Mouse (Mus musculus) hindbrain, embryonic 14.5 days (tissue): ENCODE measurements around the gene Pde8b. TPM values are rescaled to one million over a fixed set of nuclear protein-coding genes. Genes with fewer than 3 reads are reported as not detected.

ENCODE experiments used
- ATAC-seq: fragments of 200-750 bp; cut with Nextera tagmentation; 2 replicates; pipeline ENCODE4 v1.8.0; 2017; ENCODE audit warnings: moderate number of reproducible peaks, mild to moderate bottlenecking, moderate TSS enrichment, moderate library complexity; ENCODE audit not compliant: low FRiP score
- DNase-seq: peaks from one replicate; pipeline ENCODE4 v3.0.0-alpha.2; 2015; ENCODE audit warnings: low spot score
- H3K27ac ChIP-seq: fragments of 300-500 bp; sonication (generic); 2 replicates; pipeline ENCODE4 v1.5.1; 2014; ENCODE audit warnings: mild to moderate bottlenecking, moderate library complexity
- H3K27me3 ChIP-seq: fragments of 300-500 bp; sonication (generic); 2 replicates; pipeline ENCODE4 v1.6.1; 2014; ENCODE audit warnings: mild to moderate bottlenecking, low read length, mixed read lengths; ENCODE audit not compliant: control insufficient read depth, insufficient read depth
- H3K36me3 ChIP-seq: fragments of 300-500 bp; sonication (generic); replicated peaks from 2 replicates; pipeline ENCODE4 v1.6.1; 2014; ENCODE audit not compliant: control insufficient read depth, insufficient read depth
- H3K4me1 ChIP-seq: fragments of 300-500 bp; sonication (generic); replicated peaks from 2 replicates; pipeline ENCODE4 v1.6.1; 2014; ENCODE audit warnings: antibody characterized with exemption, low read length, mixed read lengths; ENCODE audit not compliant: control insufficient read depth, insufficient read depth
- H3K4me2 ChIP-seq: fragments of 300-500 bp; sonication (generic); replicated peaks from 2 replicates; pipeline ENCODE4 v1.6.1; 2014; ENCODE audit warnings: mild to moderate bottlenecking, moderate library complexity
- H3K4me3 ChIP-seq: fragments of 300-500 bp; sonication (generic); replicated peaks from 2 replicates; pipeline ENCODE4 v1.5.1; 2014; ENCODE audit warnings: mild to moderate bottlenecking, low read length
- H3K9ac ChIP-seq: fragments of 300-500 bp; sonication (generic); 2 replicates; pipeline ENCODE4 v1.6.1; 2014
- H3K9me3 ChIP-seq: fragments of 300-500 bp; sonication (generic); 2 replicates; pipeline ENCODE4 v1.6.1; 2016; ENCODE audit warnings: low read length; ENCODE audit not compliant: control insufficient read depth
- WGBS: fragments of 180-500 bp; shearing (Covaris S2); extraction: QIAGEN DNeasy Blood & Tissue Kit; methylation state at CpG from one replicate; pipeline ENCODE4 v1.1.7; 2014; 5-methylcytosine and 5-hydroxymethylcytosine counted together
- polyA plus RNA-seq: library from polyadenylated mRNA; unstranded; fragments of >200 nt; fragmentation: Nextera tagmentation; extraction: Ambion mirVana; gene quantifications from 2 replicates; pipeline ENCODE4 v1.2.1, GENCODE M21; 2014

Pde8b gene
- polyA plus RNA-seq, 1 experiment from 2014 or later = 8.0 TPM

- WGBS = 83% methylated on average over 6 of the region's 6 CpGs
- Histone ChIP-seq H3K36me3 (no peaks in the 10 kb centered on the region; the same call in 1 of the 2 replicates), H3K4me1 (0 out of 2 replicates have a peak, but pooled peaks cover 2% of the 10 kb centered on the region), H3K27me3 (no peaks in the 10 kb centered on the region), H3K9me3 (no peaks in the 10 kb centered on the region), H3K9ac (no peak overlapping the region), H3K27ac (peak overlapping the region; percentile 26; the same call in 1 of the 2 replicates), H3K4me3 (no peak overlapping the region), H3K4me2 (no peak overlapping the region)
- DNase-seq = no peak
- ATAC-seq = no peak
Observed at GRCm38 (mm10) chr13:95032973-95033372, 217.2 kb downstream of the Pde8b start.

- 0 out of 2 replicates have a peak, but pooled peaks have one; percentile 31 for ATAC-seq
- H3K9ac ChIP-seq = no peak overlapping the region
- 65% methylated on average over 17 of the region's 17 CpGs for WGBS
- H3K4me3 ChIP-seq = no peak overlapping the region
- H3K36me3 ChIP-seq = no peaks in the 10 kb centered on the region; the same call in 1 of the 2 replicates
- no peaks in the 10 kb centered on the region for H3K27me3 ChIP-seq
- H3K4me2 ChIP-seq = no peak overlapping the region
- 0 out of 2 replicates have a peak, but pooled peaks cover 2% of the 10 kb centered on the region for H3K4me1 ChIP-seq
- H3K27ac ChIP-seq = peak overlapping the region; percentile 26; the same call in 1 of the 2 replicates
- no peaks in the 10 kb centered on the region for H3K9me3 ChIP-seq
- no peak for DNase-seq
Observed at GRCm38 (mm10) chr13:95032127-95032831, 217.9 kb downstream of the Pde8b start.

GRCm38 (mm10) chr13:95030828-95031227 lies 219.3 kb downstream of the Pde8b start:
- 89% methylated on average over 6 of the region's 6 CpGs for WGBS

GRCm38 (mm10) chr13:95020216-95020615 lies 229.9 kb downstream of the Pde8b start:
- Histone ChIP-seq H3K4me2 (no peak overlapping the region), H3K4me3 (no peak overlapping the region), H3K9ac (no peak overlapping the region), H3K27ac (no peak overlapping the region), H3K4me1 (peaks cover 15% of the 10 kb centered on the region), H3K36me3 (peaks cover 15% of the 10 kb centered on the region; the same call in 1 of the 2 replicates), H3K27me3 (no peaks in the 10 kb centered on the region), H3K9me3 (no peaks in the 10 kb centered on the region)
- no peak for DNase-seq
- WGBS = 84% methylated on average over 6 of the region's 6 CpGs
- no peak for ATAC-seq

More at GRCm38 (mm10) chr13:95030828-95031227, 219.3 kb downstream of the Pde8b start:
- H3K27me3 ChIP-seq = no peaks in the 10 kb centered on the region
- H3K4me3 ChIP-seq = no peak overlapping the region
- no peaks in the 10 kb centered on the region; the same call in none of the 2 replicates for H3K36me3 ChIP-seq
- no peak overlapping the region for H3K27ac ChIP-seq
- H3K4me2 ChIP-seq = no peak overlapping the region
- H3K9ac ChIP-seq = no peak overlapping the region
- no peak for ATAC-seq
- DNase-seq = no peak
- 0 out of 2 replicates have a peak, but pooled peaks cover 2% of the 10 kb centered on the region for H3K4me1 ChIP-seq
- no peaks in the 10 kb centered on the region for H3K9me3 ChIP-seq

GRCm38 (mm10) chr13:95019345-95019744 lies 230.8 kb downstream of the Pde8b start:
- Histone ChIP-seq H3K27ac (no peak overlapping the region), H3K4me3 (no peak overlapping the region), H3K4me2 (no peak overlapping the region), H3K9me3 (no peaks in the 10 kb centered on the region), H3K27me3 (no peaks in the 10 kb centered on the region), H3K36me3 (peaks cover 15% of the 10 kb centered on the region; the same call in 1 of the 2 replicates), H3K9ac (no peak overlapping the region), H3K4me1 (peaks cover 15% of the 10 kb centered on the region)
- 86% methylated on average over 6 of the region's 6 CpGs for WGBS
- DNase-seq (no peak), ATAC-seq (no peak)

- peak overlapping the region; percentile 33; the same call in 1 of the 2 replicates for H3K27ac ChIP-seq
- no peaks in the 10 kb centered on the region for H3K9me3 ChIP-seq
- no peak overlapping the region for H3K4me3 ChIP-seq
- 2% methylated on average over 9 of the region's 9 CpGs for WGBS
- peaks cover 15% of the 10 kb centered on the region; the same call in 1 of the 2 replicates for H3K36me3 ChIP-seq
- peak; percentile 84 for ATAC-seq
- no peaks in the 10 kb centered on the region for H3K27me3 ChIP-seq
- H3K4me1 ChIP-seq = peaks cover 15% of the 10 kb centered on the region
- peak overlapping the region; percentile 31 for H3K9ac ChIP-seq
- peak; percentile 92 for DNase-seq
- no peak overlapping the region; the same call in 1 of the 2 replicates for H3K4me2 ChIP-seq
Observed at GRCm38 (mm10) chr13:95017916-95018315, 232.2 kb downstream of the Pde8b start.

- H3K9me3 ChIP-seq = no peaks in the 10 kb centered on the region
- H3K9ac ChIP-seq = peak overlapping the region; percentile 31
- H3K4me3 ChIP-seq = no peak overlapping the region
- no peak overlapping the region for H3K27ac ChIP-seq
- 84% methylated on average over 6 of the region's 6 CpGs for WGBS
- ATAC-seq = no peak
- DNase-seq = no peak
- no peak overlapping the region for H3K4me2 ChIP-seq
- H3K4me1 ChIP-seq = peaks cover 15% of the 10 kb centered on the region
- peaks cover 12% of the 10 kb centered on the region; the same call in 1 of the 2 replicates for H3K36me3 ChIP-seq
- no peaks in the 10 kb centered on the region for H3K27me3 ChIP-seq
Observed at GRCm38 (mm10) chr13:95017278-95017677, 232.9 kb downstream of the Pde8b start.

- H3K4me3 ChIP-seq = no peak overlapping the region
- no peak for ATAC-seq
- H3K4me1 ChIP-seq = no peaks in the 10 kb centered on the region
- H3K4me2 ChIP-seq = no peak overlapping the region
- no peak for DNase-seq
- H3K9me3 ChIP-seq = no peaks in the 10 kb centered on the region
- H3K9ac ChIP-seq = no peak overlapping the region
- peaks cover 19% of the 10 kb centered on the region; the same call in 1 of the 2 replicates for H3K36me3 ChIP-seq
- WGBS = 89% methylated on average over 7 of the region's 7 CpGs
- H3K27me3 ChIP-seq = no peaks in the 10 kb centered on the region
- H3K27ac ChIP-seq = no peak overlapping the region
Observed at GRCm38 (mm10) chr13:95011546-95012257, 238.4 kb downstream of the Pde8b start.

GRCm38 (mm10) chr13:95009261-95009660 lies 240.9 kb downstream of the Pde8b start:
- H3K36me3 ChIP-seq = peaks cover 19% of the 10 kb centered on the region; the same call in 1 of the 2 replicates
- H3K27me3 ChIP-seq = no peaks in the 10 kb centered on the region
- 87% methylated on average over 7 of the region's 7 CpGs for WGBS
- no peaks in the 10 kb centered on the region for H3K4me1 ChIP-seq
- DNase-seq (no peak), ATAC-seq (no peak)
- no peak overlapping the region for H3K4me3 ChIP-seq
- H3K4me2 ChIP-seq = no peak overlapping the region
- H3K9me3 ChIP-seq = no peaks in the 10 kb centered on the region
- no peak overlapping the region for H3K9ac ChIP-seq
- no peak overlapping the region for H3K27ac ChIP-seq
